Mouse (Mus musculus): ENCODE data around the gene Tex28.
A peak's percentile ranks its signal among the peaks of the same experiment; 100 is the strongest.
"Not testable (repeated sequence)": the region's sequence is repeated elsewhere in the genome, so short reads cannot be mapped to it uniquely, and the experiment has no call there.

Tex28 gene

DNA sequence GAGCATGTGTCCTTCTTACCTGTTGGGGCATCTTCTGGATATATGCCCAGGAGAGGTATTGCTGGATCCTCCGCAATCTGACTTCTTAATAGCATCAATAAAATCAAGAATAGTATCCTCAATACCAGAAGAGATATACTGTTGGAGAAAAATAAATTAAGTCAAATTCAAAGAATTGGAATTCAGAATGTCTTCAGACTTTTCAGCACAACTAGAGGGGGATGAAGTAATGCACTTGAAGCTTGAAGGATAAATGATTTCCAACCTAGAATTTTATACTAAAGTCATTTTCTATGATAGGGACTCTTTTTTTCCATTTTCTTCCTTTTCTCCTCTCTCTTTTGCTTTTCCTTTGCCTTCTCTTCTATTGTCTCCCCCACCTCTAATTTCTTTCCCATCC lies at the start of gene Tex28:
Tex28 (minus strand) TSS at position 101 of the 400 bp plus-strand sequence.
- no peak for DNase-seq (ENCODE audit: low spot score)

DNA sequence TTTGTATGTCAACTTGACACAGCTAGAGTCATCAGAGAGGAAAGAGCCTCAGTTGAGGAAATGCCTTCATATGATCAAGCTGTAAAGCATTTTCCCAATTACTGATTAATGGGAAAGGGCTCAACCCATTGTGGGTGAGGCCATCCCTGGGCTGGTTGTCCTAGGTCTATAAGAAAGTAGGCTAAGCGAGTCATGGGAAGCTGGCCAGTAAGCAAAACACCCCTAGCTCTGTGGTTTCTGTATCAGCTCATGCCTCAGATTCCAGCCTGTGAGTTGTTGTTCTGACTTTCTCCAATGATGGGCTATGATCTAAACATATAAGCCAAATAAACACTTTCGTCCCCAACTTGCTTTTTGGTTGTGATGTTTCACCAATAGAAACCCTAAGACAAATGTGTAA lies 35.9 kb upstream of the Tex28 start:
- no peak for DNase-seq (ENCODE audit: low spot score)

- DNase-seq (ENCODE audit: low spot score): no peak
These were observed 9.3 kb upstream of the Tex28 start, which contains the start of gene Tktl1 for GRCm38 (mm10) chrX:74176959-74177358. Gene Tktl1, plus strand, starts transcription at chrX:74177259.

DNA sequence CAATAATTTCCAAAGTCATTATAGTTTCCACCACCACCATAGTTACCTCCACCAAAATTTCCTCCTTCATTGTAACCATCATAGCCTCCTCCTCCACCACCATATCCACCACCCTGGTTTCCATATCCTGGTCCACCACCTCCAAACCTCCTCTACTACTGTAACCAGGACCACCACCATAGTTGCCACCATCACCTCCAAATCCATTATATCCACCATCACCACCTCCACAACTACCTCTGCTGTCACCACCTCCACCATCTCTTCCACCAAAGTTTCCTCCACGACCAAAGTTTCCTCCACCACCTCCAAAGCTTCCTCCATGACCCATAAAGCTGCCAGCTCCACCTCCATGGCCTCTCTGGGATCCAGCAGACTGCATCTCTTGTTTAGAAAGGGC lies 32.4 kb downstream of the Tex28 start, which contains the start of gene Mecp2:
Mecp2 (minus strand) TSS at position 101 of the 400 bp plus-strand sequence.
- DNase-seq (ENCODE audit: low spot score): not testable (repeated sequence)

GRCm38 (mm10) chrX:74127164-74127563 lies 40.5 kb downstream of the Tex28 start, which contains the start of gene Opn1mw:
Gene Opn1mw, plus strand, starts transcription at chrX:74127464.
- DNase-seq (ENCODE audit: low spot score): no peak

GRCm38 (mm10) chrX:74124975-74125374 lies 42.7 kb downstream of the Tex28 start:
- DNase-seq (ENCODE audit: low spot score): no peak

GRCm38 (mm10) chrX:74115511-74115910 lies 52.1 kb downstream of the Tex28 start:
- DNase-seq (ENCODE audit: low spot score): peak; percentile 42

- DNase-seq (ENCODE audit: low spot score): no peak
These were observed 53.6 kb downstream of the Tex28 start for GRCm38 (mm10) chrX:74114036-74114435.

GRCm38 (mm10) chrX:74108747-74109146 lies 58.9 kb downstream of the Tex28 start:
- no peak for DNase-seq (ENCODE audit: low spot score)

DNA sequence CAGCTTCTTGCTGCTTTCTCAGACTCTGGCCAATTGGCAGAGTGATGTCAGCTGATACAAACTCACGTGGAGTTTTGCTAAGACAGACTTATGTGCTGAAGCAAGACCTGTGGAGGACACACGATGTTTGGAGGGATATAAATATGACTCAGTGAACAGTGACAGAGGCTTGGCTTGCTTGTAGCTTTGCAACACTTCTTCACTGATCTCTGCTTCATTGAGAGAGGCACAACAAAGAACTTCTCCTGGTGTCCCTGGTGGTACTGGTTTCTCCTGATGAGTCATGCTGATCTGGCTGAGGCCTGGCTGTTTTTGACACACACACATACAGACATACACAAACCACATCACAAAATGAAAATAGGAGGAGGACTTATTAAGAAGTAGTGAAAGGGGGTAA lies 61.7 kb downstream of the Tex28 start:
- no peak for DNase-seq (ENCODE audit: low spot score)

GRCm38 (mm10) chrX:74103457-74104188 lies 64.0 kb downstream of the Tex28 start:
- DNase-seq (ENCODE audit: low spot score): no peak

Measured in ovary, adult 18-20 months (tissue).